Mouse (Mus musculus): ENCODE measurements around the gene Chrna9. TPM values are rescaled to one million over a fixed set of nuclear protein-coding genes. Genes with fewer than 3 reads are reported as not detected.

The Chrna9 gene
- total RNA-seq (2022) = not detected

DNA sequence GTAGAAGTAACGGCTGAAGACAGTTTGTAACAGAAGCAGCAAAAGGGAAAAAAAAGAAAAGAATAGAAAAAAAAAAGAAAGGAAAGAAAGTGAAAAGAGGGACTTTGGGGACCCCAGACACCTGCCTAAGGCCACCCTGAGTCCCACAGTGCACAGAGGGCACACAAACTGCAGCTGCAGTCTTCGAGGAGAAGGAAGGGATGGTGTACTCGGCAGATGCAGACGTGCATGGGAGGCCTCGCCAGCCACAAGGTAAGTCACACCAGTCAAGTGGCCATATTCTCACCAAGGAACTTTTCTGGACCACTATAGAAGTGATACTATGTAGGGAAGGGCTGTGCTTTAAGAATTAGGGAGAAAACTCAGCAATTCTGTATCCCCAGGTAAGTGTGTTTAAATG lies at the start of gene Chrna9:
Gene Chrna9 (plus strand): TSS at position 139 of the 400 bp plus-strand sequence.
- no peak for DNase-seq

DNA sequence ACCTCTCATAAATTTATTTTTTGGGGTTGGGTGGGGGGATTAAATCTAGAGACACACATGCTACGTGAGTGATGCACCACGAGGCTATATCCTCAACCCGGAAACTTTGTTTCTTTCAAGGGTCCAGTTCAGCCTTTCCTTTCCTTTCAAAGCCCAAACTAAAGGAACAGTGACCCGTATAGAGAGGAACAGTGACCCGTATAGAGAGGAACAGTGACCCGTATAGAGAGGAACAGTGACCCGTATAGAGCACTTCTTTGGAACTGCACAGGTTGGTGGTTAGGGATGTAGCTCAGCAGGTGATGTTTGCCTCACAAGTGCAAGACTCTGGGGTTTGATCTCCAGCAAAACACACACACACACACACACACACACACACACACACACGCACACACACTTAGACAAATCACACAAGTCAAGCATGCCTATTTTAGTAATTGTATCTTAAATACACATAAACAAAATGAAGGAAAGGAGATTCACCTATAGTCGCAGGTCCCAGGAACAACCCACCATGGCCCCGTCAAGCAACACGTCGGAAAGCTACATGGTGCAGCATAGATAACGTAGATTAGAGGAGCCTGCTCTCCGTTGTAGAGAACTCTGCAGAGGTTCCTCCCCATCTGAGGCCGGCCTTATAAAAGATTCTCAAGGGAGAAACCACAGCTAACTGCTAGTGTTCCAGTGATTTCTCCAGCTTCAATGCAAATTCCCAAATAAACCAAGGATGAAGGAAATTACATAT lies 48.9 kb upstream of the Chrna9 start:
- no peak for DNase-seq

DNA sequence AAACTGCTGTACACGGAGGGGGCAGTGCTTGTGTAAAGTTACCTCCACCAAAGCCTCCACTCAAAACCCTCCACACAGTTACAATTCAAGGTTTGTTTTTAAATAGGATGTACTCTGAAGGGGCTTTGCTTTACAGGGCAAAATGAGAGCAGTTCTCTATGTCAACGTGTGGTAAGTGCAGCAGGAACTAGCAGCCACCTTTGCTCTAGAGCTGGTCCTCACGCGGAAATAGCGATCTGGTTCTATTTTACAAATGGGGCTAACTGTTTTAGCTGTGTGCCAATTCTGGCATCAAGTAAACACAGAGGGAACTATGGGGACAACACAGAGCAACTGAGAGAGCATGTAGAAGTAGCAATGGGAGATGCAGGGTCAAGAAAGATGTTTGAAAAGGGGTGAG lies 46.6 kb upstream of the Chrna9 start:
- no peak for DNase-seq

DNA sequence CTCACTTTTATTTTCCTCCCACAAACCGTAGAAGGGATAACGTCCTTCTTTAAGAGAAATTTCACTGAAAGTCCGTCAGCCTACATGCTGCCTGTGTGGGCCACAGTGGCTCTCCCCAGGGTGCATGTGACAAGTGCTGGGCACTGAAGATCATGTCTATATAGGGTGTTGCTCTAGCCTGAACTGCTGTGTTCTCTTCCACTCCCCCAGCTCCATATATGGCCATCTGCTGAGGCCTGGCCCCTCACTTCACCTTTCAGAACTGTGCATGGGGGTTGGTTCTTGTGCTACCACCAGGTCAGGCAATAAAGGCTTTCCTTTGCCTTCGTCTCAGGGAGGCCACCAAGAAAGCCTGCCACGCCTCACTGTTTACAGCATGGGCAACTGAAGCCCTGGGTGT lies 45.7 kb upstream of the Chrna9 start:
- no peak for DNase-seq

DNA sequence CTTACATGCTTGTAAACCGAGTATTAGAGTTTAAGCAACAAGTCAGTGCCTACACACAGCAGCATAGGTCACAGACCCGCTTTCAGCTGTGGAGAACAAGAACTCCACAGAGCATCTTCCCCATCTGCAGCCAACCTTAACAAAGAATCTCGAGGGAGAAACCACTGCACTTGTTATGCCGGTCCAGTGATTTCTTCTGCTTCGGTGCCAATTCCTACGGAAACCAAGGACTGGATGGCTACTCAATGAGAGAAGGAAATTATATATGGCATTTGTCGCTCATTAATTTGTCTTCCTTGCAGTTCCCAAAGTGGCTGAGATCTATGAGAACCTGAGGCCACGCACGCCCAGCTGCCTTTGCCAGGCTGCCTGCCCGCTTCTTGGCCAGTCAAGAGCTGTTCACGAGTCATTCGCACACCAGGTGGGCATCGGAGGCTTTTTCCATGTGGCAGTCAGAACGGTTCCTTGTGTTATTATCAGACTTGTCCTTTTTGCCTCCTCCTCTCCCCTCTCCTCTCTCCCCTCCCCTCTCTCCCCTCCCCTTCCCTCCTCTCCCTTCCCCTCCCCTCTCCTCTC lies 43.4 kb upstream of the Chrna9 start:
- DNase-seq = no peak

DNA sequence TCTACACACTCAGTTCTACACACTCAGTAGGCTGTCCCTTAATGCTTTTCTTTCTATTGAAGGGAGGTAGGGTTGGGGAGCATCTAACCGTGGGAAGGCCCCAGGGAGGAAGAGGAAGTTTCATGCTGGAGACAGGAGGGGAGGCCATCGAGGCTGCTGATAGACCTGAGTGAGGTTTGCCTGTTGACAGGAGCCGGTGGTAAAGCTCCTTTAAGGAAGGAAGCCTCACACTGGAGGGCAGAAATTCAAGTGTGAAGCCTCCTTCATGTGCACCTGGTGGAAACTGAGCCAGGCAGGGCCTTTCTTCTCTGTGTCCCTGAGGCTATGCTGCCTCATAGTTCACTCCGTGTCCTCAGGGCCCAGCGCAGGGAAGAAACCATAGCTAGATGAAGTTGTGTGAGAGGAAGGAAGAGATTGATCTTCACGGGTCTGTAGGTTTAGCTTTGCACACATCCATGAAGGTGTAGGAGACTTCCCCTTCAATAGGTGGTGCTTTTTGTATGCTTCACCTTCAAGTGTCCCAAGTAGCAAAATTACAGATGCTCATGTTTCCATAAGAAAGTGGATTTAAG lies 39.5 kb upstream of the Chrna9 start:
- no peak for DNase-seq

DNA sequence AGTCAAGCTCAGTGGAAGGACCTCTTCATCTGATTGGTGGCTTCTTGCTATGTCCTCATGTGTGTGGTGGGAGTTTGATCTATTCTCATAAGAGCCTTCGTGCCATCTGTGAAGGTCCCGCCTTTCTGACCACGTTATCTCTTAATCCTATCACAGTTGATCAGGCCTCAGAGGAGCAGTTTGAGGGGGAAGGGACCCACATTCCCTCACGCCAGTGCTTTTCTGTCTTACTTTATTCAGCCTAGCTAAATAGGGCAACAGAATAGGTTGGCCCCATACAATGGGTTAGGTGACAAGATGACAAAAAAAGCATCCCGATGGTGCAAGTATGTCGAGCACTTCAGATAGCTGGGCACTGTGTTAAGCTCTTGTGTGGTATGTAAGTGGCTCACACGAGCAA lies 39.0 kb upstream of the Chrna9 start:
- no peak for DNase-seq

DNA sequence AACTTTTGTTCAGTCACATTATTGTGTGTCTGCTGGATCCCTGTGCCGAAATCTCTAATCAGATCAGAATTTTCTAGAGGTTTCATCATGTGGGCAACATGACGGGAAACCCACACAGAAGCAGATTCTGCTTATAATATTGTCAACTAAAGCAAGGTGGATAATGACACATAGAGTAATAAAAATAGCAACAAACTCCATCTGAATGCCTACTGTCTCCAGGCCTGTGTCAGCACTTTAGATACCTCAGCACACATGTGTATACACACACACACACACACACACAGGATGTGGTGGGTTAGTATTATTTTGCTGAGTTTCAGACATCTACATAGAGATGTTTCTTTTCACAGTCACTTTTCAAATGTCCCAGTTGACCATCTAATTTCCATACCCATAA lies 37.0 kb upstream of the Chrna9 start:
- DNase-seq = no peak

DNA sequence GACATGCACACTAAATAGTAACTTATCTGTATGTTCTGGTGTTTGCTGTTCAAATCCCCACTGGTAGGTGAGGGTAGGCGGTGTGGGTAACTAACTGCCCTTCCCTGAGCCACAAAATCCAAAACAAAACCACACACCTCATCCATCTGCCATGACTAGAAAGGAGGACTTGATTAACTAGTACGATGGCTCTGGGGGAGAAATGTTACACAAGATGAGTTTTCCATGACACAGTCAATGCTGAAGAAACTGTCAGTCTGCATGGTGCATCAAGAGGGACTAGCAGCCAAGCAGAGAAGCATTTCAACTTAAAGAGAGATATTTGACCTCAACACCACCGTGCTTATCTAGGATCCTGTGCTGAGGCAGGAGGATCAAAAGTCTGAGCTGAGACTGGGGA lies 36.0 kb upstream of the Chrna9 start:
- DNase-seq = no peak

DNA sequence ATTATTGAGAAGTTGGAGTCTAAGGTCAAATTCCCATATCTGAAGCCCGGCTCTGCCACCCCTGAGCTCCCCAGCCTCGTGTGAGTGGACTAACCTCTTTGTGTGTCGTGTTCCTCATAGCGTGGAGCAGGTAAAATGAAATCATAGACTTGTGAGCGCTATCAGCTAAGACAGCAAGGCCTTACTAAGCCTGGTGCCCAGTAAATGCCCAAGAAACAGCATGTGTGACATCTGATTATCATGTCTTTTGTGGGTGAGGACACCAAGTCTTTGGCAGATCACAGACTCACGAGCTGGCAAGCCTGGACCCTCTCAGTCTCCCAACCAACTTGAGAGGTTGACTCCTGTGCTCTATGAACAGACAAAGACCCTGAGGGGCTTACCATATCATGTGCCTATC lies 34.6 kb upstream of the Chrna9 start:
- no peak for DNase-seq

DNA sequence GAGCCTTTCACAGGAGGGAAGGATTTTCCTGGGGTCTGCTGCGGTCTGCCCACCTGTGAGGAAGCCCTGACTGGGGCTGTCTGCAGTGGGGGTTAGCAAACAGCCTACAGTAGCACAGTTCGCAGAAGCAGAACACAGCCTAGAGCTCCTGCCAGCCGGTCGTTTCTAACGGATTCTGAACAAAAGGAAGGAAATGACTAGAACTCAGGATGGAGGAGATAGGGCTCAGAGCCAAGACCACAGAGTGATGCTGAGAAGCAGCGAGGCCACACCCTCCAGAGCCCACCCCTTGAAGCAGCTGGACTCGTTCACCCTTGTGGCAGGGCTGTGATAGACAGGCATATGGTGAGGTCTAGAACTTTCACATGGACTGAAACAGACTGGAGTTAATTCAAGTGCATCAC lies 33.9 kb upstream of the Chrna9 start:
- DNase-seq = no peak

DNA sequence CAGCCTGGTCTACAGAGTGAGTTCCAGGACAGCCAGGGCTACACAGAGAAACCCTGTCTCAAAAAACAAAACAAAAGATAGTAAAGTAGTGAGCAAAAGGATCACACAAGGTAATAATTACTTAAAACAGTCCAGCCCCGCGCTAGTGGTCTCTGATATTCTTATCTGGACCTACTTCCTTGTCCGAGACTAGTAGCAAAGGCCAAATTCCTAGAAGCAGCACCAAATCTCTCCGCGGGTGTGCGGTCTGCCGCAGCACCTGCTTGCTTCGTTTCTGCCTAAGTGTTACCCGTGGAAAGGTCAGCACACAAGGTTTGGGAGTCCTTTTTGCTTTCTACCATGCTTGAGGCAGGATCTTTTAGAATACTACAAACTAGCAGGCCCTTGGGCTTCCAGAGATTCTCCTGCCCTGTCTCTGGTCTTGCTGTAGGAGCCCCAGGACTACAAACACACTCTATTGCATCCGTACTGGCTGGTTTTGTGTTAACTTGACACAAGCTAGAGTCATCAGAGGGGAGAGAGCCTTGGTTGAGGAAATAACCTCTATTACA lies 32.8 kb upstream of the Chrna9 start:
- no peak for DNase-seq

DNA sequence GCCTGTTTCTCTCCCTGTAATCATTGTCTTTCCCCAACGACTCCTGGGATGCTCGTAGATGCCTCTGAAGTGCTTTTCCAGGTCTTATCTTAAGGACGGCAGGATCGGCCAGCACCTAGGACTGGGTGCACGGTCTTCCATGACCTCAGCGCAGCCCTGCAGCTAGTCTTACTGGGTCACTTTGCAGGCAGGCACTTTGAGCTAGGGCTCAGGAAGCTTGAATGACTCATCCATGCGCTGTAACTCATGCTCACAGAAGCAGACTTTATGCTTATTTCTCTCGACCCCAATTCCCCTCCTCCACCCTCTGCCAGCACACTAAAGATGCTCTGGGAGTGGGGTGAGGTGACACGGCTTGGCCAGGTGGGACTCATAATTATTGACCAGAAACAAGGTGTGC lies 31.9 kb upstream of the Chrna9 start:
- DNase-seq = no peak

DNA sequence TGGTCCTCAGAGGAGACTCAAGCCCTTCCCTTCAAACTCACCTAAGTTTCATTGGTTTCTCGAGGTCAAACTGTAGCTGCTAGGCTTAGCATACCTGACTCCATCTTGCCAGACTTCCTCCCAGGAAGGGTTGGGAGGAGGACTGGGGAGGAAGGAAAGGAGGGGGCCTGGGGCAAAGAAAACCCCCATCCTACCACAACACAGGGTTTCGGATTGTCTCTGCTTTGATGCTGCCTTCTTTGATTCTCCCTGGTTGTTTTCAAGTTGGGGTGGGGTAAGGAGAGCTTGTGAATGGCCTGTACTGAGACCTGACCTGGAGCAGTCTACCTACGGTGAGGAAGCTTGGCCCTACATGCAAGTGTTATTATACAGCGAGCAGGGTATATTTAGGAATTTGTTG lies 30.2 kb upstream of the Chrna9 start:
- no peak for DNase-seq

DNA sequence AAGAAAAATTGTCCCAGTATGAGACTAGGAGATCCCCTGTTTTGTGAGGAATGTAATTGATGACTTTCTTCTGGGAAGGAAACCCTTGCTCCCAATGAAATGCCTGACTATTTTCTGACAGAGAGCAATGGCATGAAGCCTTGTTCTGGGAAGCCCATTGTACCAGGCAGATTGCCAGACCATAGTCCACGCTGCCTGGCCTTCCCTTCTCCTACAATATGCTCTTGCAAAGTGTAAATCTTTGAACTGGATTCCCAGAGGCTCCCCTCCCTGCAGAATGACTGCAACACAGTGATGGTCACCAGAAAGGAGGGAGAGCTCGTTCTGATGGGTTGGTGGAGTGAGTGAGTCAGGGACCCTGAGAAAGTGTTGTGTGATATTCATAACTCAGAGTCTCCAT lies 26.0 kb upstream of the Chrna9 start:
- DNase-seq = peak; percentile 41

DNA sequence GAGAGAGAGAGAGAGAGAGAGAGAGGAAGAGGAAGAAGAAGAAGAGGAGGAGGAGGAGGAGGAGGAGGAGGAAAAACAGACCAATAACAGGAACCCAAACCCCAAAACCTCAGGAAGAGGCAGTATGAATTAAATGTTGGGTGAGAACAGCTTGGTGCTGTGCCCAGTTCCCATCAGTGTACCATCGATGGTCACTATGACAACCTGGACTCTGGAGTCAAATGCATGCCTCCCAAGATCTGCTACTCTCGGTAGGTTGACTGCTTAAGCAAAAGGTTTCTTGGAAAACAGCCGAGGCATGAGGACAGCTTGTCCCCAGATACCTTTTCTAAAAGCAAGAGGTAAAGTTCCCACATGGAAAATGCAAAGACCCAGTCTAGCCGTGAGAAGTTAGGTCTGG lies 25.4 kb upstream of the Chrna9 start:
- no peak for DNase-seq

DNA sequence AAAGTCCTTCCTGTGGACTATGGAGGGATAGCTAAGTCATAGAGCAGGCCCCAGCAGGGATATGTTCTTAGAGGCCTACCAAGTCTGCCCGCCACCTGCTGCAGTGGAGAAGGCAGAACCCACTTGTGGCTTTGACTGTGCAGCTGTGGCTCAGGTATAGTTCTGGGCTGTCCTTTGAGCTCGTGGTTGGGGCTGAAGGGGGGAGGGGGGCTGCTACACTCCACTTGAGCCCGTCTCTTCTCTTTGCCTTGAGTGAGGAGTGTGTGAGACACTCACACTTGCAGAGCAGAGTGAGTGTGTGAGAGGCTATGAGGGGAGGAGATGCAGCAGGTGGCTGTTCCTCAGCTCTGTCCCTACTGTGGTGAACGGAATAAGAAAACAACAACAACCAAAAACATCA lies 24.3 kb upstream of the Chrna9 start:
- DNase-seq = no peak

DNA sequence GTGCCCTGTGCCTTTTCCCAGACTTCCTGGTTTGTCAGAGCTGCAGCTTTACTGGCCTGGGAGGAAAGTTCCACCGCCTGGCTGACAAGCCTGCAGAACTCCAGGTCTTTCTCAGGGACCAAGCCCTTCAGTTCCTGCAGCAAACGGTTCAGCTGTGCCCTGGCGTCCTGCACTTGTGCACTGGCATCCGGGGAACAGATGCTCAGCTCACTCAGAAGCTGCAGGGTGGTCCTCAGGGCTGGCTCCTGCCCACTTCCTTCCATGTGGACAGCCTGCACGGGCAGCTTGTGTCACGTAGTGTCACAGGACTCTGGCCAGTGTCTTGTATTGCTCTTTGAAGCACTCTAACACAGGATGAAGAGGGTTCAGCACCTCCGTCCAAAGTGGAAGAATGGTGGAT lies 23.0 kb upstream of the Chrna9 start:
- no peak for DNase-seq

DNA sequence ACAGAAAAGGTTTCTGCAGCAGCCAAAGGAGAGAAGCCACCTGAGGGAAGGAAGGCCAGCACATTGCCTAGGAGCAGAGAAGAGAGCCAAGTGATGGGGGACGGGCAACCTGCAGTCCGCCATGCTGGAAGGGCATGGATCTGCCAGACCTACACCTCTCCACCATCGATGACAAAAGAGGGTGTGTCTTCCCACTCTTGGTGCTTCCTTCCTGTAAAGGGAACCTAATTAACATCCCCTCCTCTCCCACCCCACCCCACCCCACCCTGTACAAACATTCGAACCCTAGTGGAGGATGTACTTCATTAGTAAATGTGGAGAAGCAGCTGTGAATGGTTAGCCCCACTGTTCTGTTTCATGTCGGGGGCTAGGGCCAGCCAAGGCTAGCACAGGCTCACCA lies 22.5 kb upstream of the Chrna9 start:
- DNase-seq = no peak

DNA sequence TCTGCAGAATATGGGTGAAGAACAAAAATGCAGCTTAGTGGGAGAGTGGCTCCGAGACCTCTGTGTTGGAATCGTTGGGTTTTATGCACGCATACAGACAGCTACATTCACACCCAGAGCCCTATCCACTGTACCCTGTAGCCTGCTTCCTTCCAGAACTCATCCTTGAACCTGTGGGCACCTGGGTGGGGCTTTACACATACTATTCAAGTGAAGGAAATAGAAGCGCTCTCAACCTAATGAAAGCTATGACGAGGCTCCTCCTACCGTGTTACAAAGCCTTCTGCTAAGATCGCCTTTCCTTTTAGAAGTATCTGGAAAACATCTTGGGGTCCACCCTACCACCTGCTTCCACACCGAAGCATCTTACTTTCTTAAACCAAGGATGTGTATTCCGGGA lies 21.6 kb upstream of the Chrna9 start:
- DNase-seq = no peak

DNA sequence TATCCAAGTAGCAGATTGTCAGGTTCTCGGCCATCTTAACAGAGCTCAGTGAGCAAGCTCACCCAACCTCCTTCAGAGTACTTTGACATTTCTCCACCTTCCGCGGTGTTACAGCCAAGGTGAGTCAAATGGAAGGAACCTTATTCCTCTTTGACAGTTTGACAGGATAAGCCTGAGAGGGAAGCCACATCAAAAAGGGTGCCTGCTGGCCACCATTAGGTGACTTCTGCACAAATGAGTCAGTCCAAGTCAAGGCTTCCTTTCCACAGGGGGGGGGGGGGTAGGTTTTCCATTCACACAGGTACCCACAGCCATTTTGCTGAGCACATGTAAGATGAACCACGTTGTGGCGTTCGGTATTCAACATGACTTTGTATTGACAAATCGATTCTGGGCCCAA lies 20.4 kb upstream of the Chrna9 start:
- no peak for DNase-seq

DNA sequence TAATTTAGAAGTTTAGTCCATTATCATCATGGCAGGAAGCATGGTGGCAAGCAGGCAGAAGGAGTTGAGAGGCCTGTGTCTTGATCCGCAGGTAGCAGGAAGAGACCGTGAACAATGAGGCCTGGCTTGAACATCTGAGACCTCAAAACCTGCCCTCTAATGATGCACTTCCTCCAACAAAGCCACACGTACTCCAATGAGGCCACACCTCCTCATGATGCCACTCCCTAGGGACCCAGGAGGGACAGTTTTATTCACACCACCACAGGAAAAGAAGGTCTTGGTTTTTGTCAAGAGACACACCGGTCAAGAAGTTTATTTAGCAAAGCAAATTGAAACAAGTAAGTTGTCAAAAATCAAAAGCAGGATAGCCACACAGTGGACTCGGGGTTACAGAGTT lies 17.8 kb upstream of the Chrna9 start:
- no peak for DNase-seq

DNA sequence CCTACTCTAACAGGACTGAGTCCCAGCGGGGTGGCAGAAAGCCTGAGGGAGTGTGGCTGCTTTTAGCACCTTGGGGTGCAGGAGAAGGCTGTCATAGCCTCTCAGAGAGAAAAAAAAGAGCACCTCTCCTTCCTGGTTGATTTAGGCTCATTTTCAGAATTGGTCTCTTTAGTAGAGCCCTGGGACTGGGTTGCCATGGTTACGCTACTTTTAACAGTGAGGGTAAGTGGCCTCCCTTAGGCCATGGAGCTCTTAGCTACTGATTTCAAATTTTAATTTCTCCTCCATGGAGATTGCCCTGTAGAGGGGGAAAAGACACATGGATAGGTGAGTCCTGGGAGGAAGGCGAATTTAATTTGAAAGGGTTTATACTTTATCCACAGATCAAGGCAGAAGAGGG lies 16.1 kb upstream of the Chrna9 start:
- no peak for DNase-seq

DNA sequence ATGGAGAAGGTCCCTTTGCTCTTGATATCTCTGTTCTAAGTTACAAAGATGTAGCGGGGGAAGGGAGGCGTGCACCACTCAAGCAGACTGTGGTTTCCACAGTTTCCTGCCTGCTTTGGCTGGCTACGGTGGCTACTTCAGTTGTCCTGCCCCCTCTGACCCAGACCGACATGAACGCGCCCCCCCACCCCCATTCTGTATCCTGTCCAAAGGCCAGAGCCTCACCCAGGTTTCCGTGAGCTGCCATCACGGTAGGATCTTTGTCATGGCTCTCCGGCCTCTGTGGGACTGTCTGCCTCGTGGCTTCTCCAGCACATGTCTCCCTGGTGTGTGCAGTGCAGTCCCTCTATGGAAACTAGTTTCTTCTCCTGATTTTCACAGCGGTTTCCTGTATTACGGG lies 15.4 kb upstream of the Chrna9 start:
- DNase-seq = no peak

Data from adrenal gland, adult 8-10 months (tissue).